Mouse (Mus musculus) stomach, embryonic 16.5 days (tissue): ENCODE measurements at regions not wholly inside any gene's neighbourhood (a gene's known extent, or its start where the extent isn't known, plus 50 kb on each side); places are given as distances from the start of the nearest gene placed in this dataset.

ENCODE experiments used
- ATAC-seq: fragments of 200-750 bp; cut with Nextera tagmentation; 2 replicates; pipeline ENCODE4 v1.8.0; 2017; ENCODE audit warnings: moderate number of reproducible peaks, moderate TSS enrichment; ENCODE audit not compliant: insufficient read depth, low FRiP score
- H3K27ac ChIP-seq: fragments of 300-500 bp; sonication (generic); 2 replicates; pipeline ENCODE4 v1.5.1; 2014; ENCODE audit warnings: low read length
- H3K27me3 ChIP-seq: fragments of 300-500 bp; sonication (generic); 2 replicates; pipeline ENCODE4 v1.6.1; 2014; ENCODE audit warnings: low read length, control low read depth, mixed read lengths; ENCODE audit not compliant: control insufficient read depth, insufficient read depth
- H3K36me3 ChIP-seq: fragments of 300-500 bp; sonication (generic); 2 replicates; pipeline ENCODE4 v1.6.1; 2014; ENCODE audit warnings: low read length; ENCODE audit not compliant: control insufficient read depth, insufficient read depth
- H3K4me1 ChIP-seq: fragments of 300-500 bp; sonication (generic); 2 replicates; pipeline ENCODE4 v1.6.1; 2014; ENCODE audit warnings: low read length, control low read depth, mixed read lengths; ENCODE audit not compliant: control insufficient read depth, insufficient read depth
- H3K4me2 ChIP-seq: fragments of 300-500 bp; sonication (generic); 2 replicates; pipeline ENCODE4 v1.6.1; 2014; ENCODE audit warnings: low read depth, low read length, mixed read lengths
- H3K4me3 ChIP-seq: fragments of 300-500 bp; sonication (generic); replicated peaks from 2 replicates; pipeline ENCODE4 v1.5.1; 2014; ENCODE audit warnings: mild to moderate bottlenecking, low read length
- H3K9ac ChIP-seq: fragments of 300-500 bp; sonication (generic); 2 replicates; pipeline ENCODE4 v1.6.1; 2014; ENCODE audit warnings: low read length
- H3K9me3 ChIP-seq: fragments of 300-500 bp; sonication (generic); replicated peaks from 2 replicates; pipeline ENCODE4 v1.6.1; 2016; ENCODE audit warnings: low read length, control low read depth; ENCODE audit not compliant: control insufficient read depth
- WGBS: fragments of 180-500 bp; shearing (Covaris S2); extraction: QIAGEN DNeasy Blood & Tissue Kit; methylation state at CpG from one replicate; pipeline ENCODE4 v1.1.7; 2014; 5-methylcytosine and 5-hydroxymethylcytosine counted together

GRCm38 (mm10) chr10:98682436-98682835 is 231.8 kb upstream of the Atp2b1 start:
- Histone ChIP-seq H3K36me3 (no peaks in the 10 kb centered on the region), H3K27ac (no peak overlapping the region), H3K4me3 (no peak overlapping the region), H3K4me1 (peaks cover 4% of the 10 kb centered on the region; the same call in 1 of the 2 replicates), H3K27me3 (no peaks in the 10 kb centered on the region), H3K9ac (no peak overlapping the region), H3K9me3 (no peaks in the 10 kb centered on the region), H3K4me2 (no peak overlapping the region)
- 89% methylated on average over 1 of the region's 1 CpGs for WGBS
- no peak for ATAC-seq

GRCm38 (mm10) chr10:98684195-98684594 is 230.0 kb upstream of the Atp2b1 start:
- ATAC-seq: peak; percentile 50; the same call in 1 of the 2 replicates
- H3K27me3 ChIP-seq: no peaks in the 10 kb centered on the region
- H3K4me1 ChIP-seq: peaks cover 4% of the 10 kb centered on the region; the same call in 1 of the 2 replicates
- H3K36me3 ChIP-seq: no peaks in the 10 kb centered on the region
- H3K9me3 ChIP-seq: no peaks in the 10 kb centered on the region
- no peak overlapping the region for H3K27ac ChIP-seq
- peak overlapping the region; percentile 31 for H3K4me3 ChIP-seq
- WGBS: 19% methylated on average over 12 of the region's 12 CpGs
- H3K4me2 ChIP-seq: peak overlapping the region; percentile 50
- H3K9ac ChIP-seq: no peak overlapping the region; the same call in 1 of the 2 replicates

GRCm38 (mm10) chr10:98684707-98685106 is 229.5 kb upstream of the Atp2b1 start:
- Histone ChIP-seq H3K4me3 (no peak overlapping the region), H3K4me1 (peaks cover 4% of the 10 kb centered on the region; the same call in 1 of the 2 replicates), H3K9me3 (no peaks in the 10 kb centered on the region), H3K27me3 (no peaks in the 10 kb centered on the region), H3K27ac (no peak overlapping the region), H3K36me3 (no peaks in the 10 kb centered on the region), H3K4me2 (peak overlapping the region; percentile 50; the same call in 1 of the 2 replicates), H3K9ac (no peak overlapping the region)
- WGBS: 65% methylated on average over 8 of the region's 8 CpGs
- no peak for ATAC-seq

- H3K4me3 ChIP-seq: no peak overlapping the region
- H3K27me3 ChIP-seq: no peaks in the 10 kb centered on the region
- WGBS: 70% methylated on average over 2 of the region's 2 CpGs
- H3K27ac ChIP-seq: no peak overlapping the region
- H3K36me3 ChIP-seq: no peaks in the 10 kb centered on the region
- no peak for ATAC-seq
- no peaks in the 10 kb centered on the region for H3K9me3 ChIP-seq
- no peak overlapping the region for H3K4me2 ChIP-seq
- H3K4me1 ChIP-seq: peaks cover 4% of the 10 kb centered on the region; the same call in 1 of the 2 replicates
- no peak overlapping the region for H3K9ac ChIP-seq
Measured at GRCm38 (mm10) chr10:98685739-98686138, 228.5 kb upstream of the Atp2b1 start.

GRCm38 (mm10) chr10:98686370-98686769 is 227.8 kb upstream of the Atp2b1 start:
- Histone ChIP-seq H3K36me3 (no peaks in the 10 kb centered on the region), H3K9ac (no peak overlapping the region), H3K27ac (no peak overlapping the region), H3K4me3 (no peak overlapping the region), H3K9me3 (no peaks in the 10 kb centered on the region), H3K4me2 (no peak overlapping the region), H3K27me3 (no peaks in the 10 kb centered on the region), H3K4me1 (peaks cover 4% of the 10 kb centered on the region; the same call in 1 of the 2 replicates)
- no peak for ATAC-seq

- no peaks in the 10 kb centered on the region for H3K9me3 ChIP-seq
- H3K36me3 ChIP-seq: no peaks in the 10 kb centered on the region
- no peaks in the 10 kb centered on the region for H3K4me1 ChIP-seq
- no peaks in the 10 kb centered on the region for H3K27me3 ChIP-seq
- H3K4me2 ChIP-seq: no peak overlapping the region
- no peak overlapping the region for H3K4me3 ChIP-seq
- H3K27ac ChIP-seq: no peak overlapping the region
- WGBS: 71% methylated on average over 5 of the region's 5 CpGs
- no peak overlapping the region for H3K9ac ChIP-seq
- ATAC-seq: no peak
Measured at GRCm38 (mm10) chr10:98691816-98692215, 222.4 kb upstream of the Atp2b1 start.

GRCm38 (mm10) chr10:98694690-98695370 is 219.4 kb upstream of the Atp2b1 start:
- peak; percentile 89; the same call in 1 of the 2 replicates for ATAC-seq
- Histone ChIP-seq H3K4me1 (no peaks in the 10 kb centered on the region), H3K9me3 (no peaks in the 10 kb centered on the region), H3K27me3 (no peaks in the 10 kb centered on the region), H3K4me2 (no peak overlapping the region), H3K36me3 (no peaks in the 10 kb centered on the region), H3K27ac (no peak overlapping the region), H3K4me3 (no peak overlapping the region), H3K9ac (no peak overlapping the region)
- WGBS: 64% methylated on average over 2 of the region's 2 CpGs

- Histone ChIP-seq H3K27me3 (no peaks in the 10 kb centered on the region), H3K4me1 (no peaks in the 10 kb centered on the region), H3K9ac (no peak overlapping the region), H3K9me3 (no peaks in the 10 kb centered on the region), H3K4me3 (no peak overlapping the region), H3K36me3 (no peaks in the 10 kb centered on the region), H3K4me2 (no peak overlapping the region), H3K27ac (no peak overlapping the region)
- ATAC-seq: peak; percentile 29; the same call in 1 of the 2 replicates
- WGBS: 71% methylated on average over 2 of the region's 2 CpGs
Measured at GRCm38 (mm10) chr10:98695371-98695725, 218.9 kb upstream of the Atp2b1 start.

GRCm38 (mm10) chr10:98697866-98698265 is 216.3 kb upstream of the Atp2b1 start:
- Histone ChIP-seq H3K9ac (no peak overlapping the region), H3K4me2 (no peak overlapping the region), H3K4me3 (no peak overlapping the region), H3K27ac (no peak overlapping the region), H3K4me1 (no peaks in the 10 kb centered on the region), H3K36me3 (no peaks in the 10 kb centered on the region), H3K27me3 (no peaks in the 10 kb centered on the region), H3K9me3 (no peaks in the 10 kb centered on the region)
- no peak for ATAC-seq
- WGBS: 69% methylated on average over 4 of the region's 4 CpGs
